Mouse (Mus musculus): Measurements from ENCODE around the gene Rhag. TPM values are rescaled to one million over a fixed set of nuclear protein-coding genes. Genes with fewer than 3 reads are reported as not detected.

The Rhag gene
- polyA plus RNA-seq (2021; fragmentation: Nextera tagmentation): not detected in 2 replicates
- long read RNA-seq, experiment 1: 0 reads
- long read RNA-seq, experiment 2: 0 reads

DNA sequence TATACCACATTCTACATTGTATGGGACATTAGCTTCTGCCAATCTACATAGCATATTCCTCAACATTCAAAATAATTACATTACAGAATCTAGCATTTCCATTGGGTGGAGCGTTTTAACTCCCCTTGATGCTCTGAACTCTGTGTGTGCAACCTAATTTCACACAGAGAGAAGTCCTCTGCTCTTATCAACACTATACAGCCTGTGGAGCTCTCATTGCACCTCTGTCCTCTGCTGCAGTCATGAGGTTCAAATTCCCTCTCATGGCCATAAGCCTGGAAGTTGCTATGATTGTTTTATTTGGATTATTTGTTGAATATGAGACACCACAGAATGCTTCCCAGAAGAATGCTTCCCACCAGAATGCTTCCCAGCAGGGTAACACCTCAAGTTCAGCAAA lies at the start of gene Rhag:
Gene Rhag, plus strand, starts transcription at position 193 of the 400 bp plus-strand sequence.

DNA sequence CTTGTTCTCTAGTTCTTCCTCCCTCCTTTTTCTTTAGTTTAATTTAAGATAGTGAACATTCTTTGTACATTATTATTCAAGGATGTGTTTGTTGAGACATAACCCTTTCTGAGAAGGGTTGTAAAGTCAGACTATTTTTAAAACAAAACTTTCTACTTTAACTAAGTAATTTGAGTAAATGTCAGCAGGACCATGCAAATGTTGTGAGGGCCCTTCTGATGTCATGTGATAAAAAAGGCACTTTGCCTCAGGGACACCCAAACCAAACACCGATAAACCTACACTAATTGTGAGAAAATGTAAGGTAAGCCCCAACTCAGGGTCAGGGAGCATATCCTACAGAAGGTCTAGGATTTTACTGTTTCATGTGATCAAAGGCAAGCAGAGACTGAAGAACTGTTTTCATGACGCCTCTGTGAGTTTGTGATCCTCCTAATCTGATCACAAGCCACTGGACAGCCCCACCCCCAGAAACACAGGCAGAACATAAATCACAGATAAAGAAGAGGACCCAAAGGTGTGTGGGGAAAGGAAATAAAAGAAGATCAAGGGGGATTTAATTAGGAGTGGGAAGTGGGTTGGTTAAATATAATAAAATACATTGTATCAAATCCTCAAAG lies 3.9 kb upstream of the Rhag start, which contains the start of gene Crisp2:
Gene Crisp2, minus strand, starts transcription at position 51 of the 620 bp plus-strand sequence.

DNA sequence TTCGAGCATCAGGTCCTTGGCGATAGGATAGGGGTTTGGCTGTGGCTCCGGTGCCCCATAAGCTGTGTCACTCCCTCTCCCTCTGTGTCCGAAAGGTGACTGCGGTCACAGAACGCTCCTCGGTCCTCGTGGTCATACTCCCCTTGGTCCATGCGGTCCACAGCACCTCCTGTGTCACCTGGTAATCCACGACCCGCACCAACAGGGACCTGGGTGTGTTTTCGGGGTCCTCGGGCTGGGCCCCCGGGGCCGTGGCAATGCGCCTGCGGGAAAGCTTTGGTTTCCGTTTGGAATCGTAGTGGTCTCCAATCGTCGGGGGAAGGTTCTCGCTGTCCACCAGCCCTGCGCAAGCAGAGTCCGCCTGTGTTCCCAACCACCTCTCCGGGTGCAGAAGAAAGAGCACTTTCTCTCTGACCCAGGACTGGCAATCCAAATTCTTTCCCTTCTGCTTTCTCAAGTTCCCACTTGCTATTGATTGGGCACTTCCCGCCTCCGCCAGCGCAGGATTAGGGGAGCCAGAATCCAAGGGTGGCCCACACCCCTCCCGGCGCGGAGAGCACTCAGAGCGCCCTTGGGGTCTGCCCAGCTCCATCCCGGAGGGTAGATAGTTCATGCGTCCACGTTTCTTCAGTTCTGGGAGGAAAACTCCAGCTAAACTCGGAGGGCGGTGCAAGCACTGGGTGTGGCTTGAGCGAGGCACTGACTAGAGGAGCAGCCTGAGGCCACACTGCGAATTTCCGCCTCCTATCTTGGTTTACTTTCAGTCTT lies 69.2 kb downstream of the Rhag start, which contains the start of gene 9130008F23Rik:
Gene 9130008F23Rik, minus strand, starts transcription at position 636 of the 768 bp plus-strand sequence.

Other genes starting within 250 kb of the Rhag start
- not detected in 2 replicates for gene Esp6, start 249.6 kb upstream of the Rhag start, polyA plus RNA-seq (2021; fragmentation: Nextera tagmentation)
- not detected in 2 replicates for gene Esp4, start 212.5 kb upstream of the Rhag start, polyA plus RNA-seq (2021; fragmentation: Nextera tagmentation)
- gene Esp3, start 179.1 kb upstream of the Rhag start, polyA plus RNA-seq (2021; fragmentation: Nextera tagmentation): not detected in 2 replicates
- not detected in 2 replicates for gene Esp1, start 84.0 kb upstream of the Rhag start, polyA plus RNA-seq (2021; fragmentation: Nextera tagmentation)
- not detected in 2 replicates for gene Crisp2, start 4.1 kb upstream of the Rhag start, polyA plus RNA-seq (2021; fragmentation: Nextera tagmentation)
- 0.18 TPM in 1 of 2 replicates, not detected in the other for gene 9130008F23Rik, start 69.4 kb downstream of the Rhag start, polyA plus RNA-seq (2021; fragmentation: Nextera tagmentation)
- not detected in 2 replicates for gene Glyatl3, start 103.2 kb downstream of the Rhag start, polyA plus RNA-seq (2021; fragmentation: Nextera tagmentation)
- 27.9 and 37.0 TPM in 2 replicates for gene Mut, start 123.6 kb downstream of the Rhag start, polyA plus RNA-seq (2021; fragmentation: Nextera tagmentation)
- 3.9 and 4.7 TPM in 2 replicates for gene Cenpq, start 123.9 kb downstream of the Rhag start, polyA plus RNA-seq (2021; fragmentation: Nextera tagmentation)

Measured in layer of hippocampus, adult 6 months (tissue).